Mouse (Mus musculus) liver, adult (tissue): ENCODE measurements around the gene Tanc1.

ENCODE experiments used
- GATA4 ChIP-seq: IDR thresholded peaks from 2 replicates; pipeline ENCODE4 v1.6.1; 2014; ENCODE audit warnings: mild to moderate bottlenecking, low read length; ENCODE audit not compliant: insufficient replicate concordance

Tanc1 gene

GRCm38 (mm10) chr2:59768661-59769384 is 157.0 kb downstream of the Tanc1 start:
- no peak for TF ChIP-seq GATA4

- no peak for TF ChIP-seq GATA4
Observed at GRCm38 (mm10) chr2:59769385-59769735, 157.5 kb downstream of the Tanc1 start.

GRCm38 (mm10) chr2:59771708-59772107 is 159.9 kb downstream of the Tanc1 start:
- no peak for TF ChIP-seq GATA4

DNA sequence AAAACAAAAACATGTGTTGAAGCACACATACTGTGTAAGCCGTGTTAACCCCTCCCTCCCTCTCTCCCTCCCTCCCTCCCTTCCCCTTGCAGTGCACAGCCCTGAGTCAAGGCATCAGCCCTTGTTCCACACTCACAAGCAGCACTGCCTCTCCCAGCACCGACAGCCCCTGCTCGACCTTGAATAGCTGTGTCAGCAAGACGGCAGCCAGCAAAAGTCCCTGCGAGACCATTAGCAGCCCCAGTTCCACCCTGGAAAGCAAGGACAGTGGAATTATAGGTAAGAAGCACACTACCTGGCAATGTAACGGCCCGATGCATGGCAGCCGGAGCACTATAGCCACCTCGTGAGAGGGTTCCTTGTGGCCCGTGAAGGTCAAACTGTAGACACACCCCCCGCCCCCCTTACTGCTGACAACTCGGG is 160.4 kb downstream of the Tanc1 start:
- no peak for TF ChIP-seq GATA4

DNA sequence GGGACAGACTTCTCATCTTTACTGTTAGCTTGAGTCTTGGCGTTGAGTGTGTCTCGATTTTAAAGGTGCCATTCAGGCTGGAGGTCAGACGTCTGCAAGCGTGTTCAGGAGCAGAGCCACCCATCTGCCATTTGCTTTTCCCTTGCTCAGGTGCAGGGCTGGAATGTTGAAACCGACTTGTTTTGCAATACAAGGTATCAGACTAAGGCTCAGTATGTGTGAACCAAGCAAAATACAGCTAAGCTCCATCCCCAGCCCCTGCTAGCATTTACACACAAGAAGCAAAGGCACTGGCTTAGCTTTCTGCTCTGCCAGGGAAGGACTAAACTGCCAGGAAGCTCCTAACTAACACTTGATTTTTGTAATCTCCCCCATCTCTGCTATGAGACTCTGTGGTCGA is 162.5 kb downstream of the Tanc1 start:
- no peak for TF ChIP-seq GATA4

DNA sequence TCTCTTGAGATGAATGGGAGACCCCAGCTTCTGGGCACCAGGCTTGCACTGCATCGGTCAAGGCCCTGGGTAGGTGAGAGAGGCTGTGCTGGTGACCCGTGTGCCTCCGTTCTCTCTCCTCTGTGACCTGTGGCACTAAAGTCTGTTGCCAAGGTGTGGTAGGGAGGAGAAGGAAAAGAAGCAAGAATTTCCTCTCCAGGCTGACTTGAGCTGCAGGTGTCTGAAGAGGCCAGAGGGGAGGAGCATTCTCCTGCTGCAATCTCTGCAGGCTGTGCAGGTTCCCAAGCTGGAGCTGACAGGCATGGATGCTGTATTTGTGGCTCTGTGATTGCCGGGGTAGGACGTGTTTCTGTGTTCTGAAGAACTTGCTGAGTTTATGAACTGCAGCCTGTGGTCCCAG is 163.3 kb downstream of the Tanc1 start:
- no peak for TF ChIP-seq GATA4

DNA sequence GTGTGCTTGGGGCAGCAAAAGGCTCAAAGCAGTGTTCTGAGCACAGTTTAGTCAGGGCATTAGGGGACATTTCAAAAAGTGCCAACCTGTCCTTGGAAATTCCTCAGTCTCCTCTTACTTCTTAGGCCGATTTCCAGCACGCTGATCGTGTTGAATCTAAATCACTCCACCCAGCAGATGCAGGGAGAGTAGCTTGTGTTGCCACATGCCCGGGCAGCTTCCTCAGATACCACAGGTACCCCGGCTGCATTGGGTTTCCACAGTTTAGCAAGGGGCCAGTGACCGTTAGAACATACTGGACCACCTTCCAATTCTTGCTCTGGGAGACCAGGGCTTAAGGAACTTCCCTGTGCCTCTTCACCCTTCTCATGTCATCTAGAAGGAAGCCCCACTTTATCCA is 164.0 kb downstream of the Tanc1 start:
- TF ChIP-seq GATA4 = no peak

DNA sequence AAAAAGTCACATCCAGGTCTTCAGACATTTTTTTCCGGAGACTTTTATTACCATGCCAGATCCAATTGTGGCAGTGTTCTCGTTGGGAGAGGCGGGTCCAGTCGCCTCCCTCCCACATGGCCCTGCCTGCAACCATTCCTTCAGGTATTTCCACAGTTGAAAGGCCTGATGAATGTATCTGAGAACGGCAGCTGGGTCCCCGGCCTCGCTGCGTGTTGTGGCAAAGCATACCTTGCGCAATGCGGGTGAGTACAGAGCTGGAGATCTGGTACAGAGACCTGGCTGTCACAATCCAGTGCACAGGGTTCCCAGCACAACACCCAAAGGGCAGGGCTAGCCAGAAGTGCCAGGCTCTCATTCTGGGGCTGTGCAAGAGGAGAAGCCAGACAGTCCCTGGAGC is 167.5 kb downstream of the Tanc1 start:
- TF ChIP-seq GATA4 = no peak

DNA sequence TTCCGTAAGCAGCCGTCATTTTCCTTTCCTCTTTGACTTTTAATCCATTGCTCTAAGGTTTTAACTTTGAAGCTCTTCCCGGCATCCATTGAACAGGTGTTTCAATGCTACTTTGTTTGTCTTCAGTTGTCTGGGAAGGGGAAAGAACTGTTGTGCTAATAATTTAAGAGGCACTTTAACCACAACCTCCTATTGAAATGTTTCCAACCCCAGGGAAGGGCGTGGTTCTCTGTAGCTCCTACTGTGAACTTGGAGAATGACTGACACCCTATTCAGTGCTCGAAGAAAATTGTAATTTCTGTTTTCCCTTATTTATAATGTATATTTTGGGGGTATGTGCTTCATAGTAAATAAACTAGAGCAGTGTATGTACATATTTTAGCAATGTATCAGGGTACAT is 168.4 kb downstream of the Tanc1 start:
- no peak for TF ChIP-seq GATA4

DNA sequence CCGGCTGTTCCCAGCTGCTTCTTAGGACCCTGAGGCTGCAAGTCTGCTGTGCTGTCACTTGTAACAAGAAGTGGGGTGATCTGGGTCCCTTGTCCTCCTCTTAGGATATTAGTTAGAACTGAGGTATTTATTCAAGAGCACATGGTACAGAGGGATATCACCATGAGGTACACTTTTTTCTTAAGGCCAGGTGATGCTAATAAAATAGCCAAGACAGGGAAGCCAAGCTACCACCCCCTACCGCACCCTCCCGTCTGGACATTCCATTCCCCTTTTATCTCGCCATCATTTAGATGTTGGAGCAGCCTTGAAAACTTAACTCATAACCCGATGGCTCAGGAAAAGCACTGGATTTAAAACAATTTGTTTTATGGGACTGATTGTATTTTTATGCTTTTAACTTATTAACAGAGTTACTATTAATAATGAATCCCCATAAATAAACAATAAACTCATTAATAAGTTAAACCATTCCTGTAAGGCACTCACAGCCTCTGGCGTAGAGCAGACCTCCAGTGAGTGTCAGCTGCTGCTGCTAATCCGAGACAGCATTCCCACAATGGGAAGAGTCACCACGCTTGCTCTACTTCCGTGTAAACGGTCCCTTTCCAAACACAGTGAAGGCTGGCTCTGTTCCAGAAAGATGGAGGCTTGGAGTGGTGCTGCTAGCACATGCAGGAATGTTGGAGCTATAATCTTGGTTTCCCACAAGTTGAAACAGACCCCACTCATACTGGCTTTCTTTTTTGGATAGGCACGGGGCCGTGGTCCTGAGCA is 171.4 kb downstream of the Tanc1 start:
- TF ChIP-seq GATA4 = no peak

DNA sequence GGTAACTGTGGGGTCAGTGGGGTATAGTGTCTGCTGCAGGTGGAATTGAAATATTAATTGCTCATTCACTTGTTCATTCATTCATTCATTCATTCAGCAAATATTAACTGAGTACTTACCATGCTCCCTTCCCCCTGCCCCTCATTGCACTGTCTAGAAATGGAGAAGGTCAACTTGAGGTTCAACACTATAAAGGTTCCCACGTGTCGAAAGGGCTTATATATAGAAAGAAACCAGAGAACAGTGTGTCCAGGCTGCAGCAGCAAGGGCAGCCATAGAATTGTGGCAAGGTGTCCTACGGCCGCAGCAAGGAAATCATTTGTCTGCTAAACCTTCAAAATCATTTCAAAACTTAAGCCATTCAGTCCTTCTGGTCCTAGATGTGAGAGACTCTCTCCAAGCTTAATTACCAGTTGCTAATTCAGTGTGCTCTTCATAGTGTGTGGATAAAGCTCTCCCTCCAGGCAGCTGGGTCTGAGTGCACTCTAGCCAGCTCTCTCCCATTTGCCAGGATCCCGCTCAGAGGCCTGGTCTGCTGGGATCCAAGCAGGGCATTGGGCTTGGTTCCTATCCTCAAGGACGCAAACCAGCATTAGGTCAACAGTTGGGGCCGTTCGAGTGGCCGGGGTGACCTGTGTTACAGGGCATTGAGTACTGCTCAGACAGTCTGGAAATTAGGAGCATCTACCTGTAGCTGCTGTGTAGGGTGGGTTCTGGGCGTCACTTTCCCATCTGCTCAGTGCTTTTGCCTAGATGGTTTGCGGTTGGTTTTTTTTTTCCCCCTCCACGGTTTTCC is 172.2 kb downstream of the Tanc1 start:
- no peak for TF ChIP-seq GATA4

DNA sequence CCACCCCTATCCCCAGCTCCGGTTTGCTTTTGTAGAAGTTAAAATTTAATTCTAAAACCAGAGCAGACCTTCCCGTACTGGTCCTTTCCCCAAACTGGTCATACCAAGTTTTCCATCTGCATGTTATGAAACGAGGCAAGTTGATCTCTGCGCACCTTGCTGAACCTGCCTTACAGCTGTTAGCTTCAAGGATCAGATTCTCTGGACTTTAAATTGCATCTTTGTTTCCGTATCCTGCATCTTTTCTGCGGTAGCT is 172.7 kb downstream of the Tanc1 start:
- no peak for TF ChIP-seq GATA4

DNA sequence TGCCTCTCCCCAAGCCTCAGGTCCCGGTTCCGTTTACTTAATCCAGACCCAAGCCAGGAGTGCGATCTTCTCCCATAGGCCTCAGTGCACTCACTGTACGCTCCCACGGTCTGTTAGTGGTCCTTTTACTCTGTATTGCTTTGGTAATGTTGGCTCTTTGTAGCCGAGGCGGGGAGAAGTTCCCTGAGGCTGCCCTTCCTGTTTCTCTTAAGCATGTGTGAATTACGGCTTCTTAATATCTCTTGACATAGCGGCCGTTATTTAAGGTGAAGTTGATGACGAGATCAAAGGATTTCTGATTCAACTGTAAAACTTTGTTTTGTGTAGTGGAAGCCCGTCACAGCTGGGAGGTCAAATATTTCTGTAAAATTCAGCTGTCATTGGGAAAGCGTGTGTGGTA is 173.8 kb downstream of the Tanc1 start:
- no peak for TF ChIP-seq GATA4

DNA sequence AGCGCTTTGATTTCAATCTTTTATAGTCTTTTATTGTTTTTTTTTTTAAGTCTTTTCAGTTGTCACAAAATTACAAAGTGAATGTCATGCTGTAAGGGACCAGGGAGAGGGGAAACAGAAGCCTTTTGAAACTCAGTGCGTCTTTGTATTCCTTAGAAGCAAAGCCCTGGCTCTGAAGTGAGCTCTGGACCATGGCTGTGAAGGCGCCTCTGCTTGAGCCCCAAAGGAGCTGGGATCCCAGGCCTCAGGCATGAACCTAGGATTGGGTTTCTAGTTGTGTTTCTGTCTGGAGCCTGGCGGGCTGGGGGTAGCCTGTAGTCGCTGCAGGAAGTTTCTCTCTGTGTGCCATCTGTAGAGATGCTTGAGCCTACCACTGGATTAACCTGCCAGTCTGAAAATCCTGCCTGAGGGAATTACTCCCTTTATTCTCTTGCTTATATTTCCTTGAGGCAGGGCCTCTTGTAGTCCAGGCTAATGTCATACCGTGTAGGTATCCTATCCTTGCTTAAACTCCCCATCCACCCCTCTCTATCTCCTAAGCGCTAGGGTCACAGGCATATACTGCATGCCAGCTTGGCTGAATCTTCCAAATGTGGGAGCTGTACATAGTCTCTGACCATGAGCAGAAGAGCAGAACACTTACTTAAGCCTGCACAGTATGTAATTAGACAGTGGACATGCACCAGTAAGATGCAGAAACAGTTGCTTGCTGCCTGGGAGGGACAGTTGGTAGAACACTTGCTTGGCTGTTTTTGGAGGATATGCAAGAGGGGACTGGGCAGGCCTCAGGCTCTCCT is 177.1 kb downstream of the Tanc1 start:
- TF ChIP-seq GATA4 = no peak

- no peak for TF ChIP-seq GATA4
Observed at GRCm38 (mm10) chr2:59791596-59791995, 179.8 kb downstream of the Tanc1 start.
